Mouse (Mus musculus) ES-Bruce4 (cell line): ENCODE measurements around the gene Sgcg. TPM values are rescaled to one million over a fixed set of nuclear protein-coding genes. Genes with fewer than 3 reads are reported as not detected.

Experiments used
- H3K27ac ChIP-seq: 2 replicates; pipeline ENCODE4 v1.5.1; 2012; ENCODE audit warnings: low read length, inconsistent platforms; ENCODE audit not compliant: insufficient read depth
- H3K27me3 ChIP-seq: 2 replicates; pipeline ENCODE4 v1.6.1; 2012; ENCODE audit warnings: mild to moderate bottlenecking, low read length, inconsistent platforms; ENCODE audit not compliant: control insufficient read depth, poor library complexity, insufficient read depth, severe bottlenecking
- H3K36me3 ChIP-seq: 2 replicates; pipeline ENCODE4 v1.6.1; 2012; ENCODE audit warnings: inconsistent platforms, mild to moderate bottlenecking, low read length, moderate library complexity; ENCODE audit not compliant: control insufficient read depth, poor library complexity, insufficient read depth, severe bottlenecking
- H3K4me1 ChIP-seq: one replicate; pipeline ENCODE4 v1.8.1; 2011; ENCODE audit warnings: low read length; ENCODE audit not compliant: control insufficient read depth, insufficient read depth
- H3K4me3 ChIP-seq: 2 replicates; pipeline ENCODE4 v1.5.1; 2011; ENCODE audit warnings: low read depth, mild to moderate bottlenecking, low read length
- H3K9ac ChIP-seq: 2 replicates; pipeline ENCODE4 v1.6.1; 2012; ENCODE audit warnings: low read depth, mild to moderate bottlenecking, inconsistent platforms; ENCODE audit not compliant: poor library complexity, severe bottlenecking
- H3K9me3 ChIP-seq: replicated peaks from 2 replicates; pipeline ENCODE4 v1.6.1; 2012; ENCODE audit warnings: mild to moderate bottlenecking, low read length, inconsistent platforms; ENCODE audit not compliant: control insufficient read depth, poor library complexity, insufficient read depth, severe bottlenecking
- CTCF ChIP-seq: IDR thresholded peaks from one replicate; pipeline ENCODE4 v1.8.1; 2011; ENCODE audit warnings: low read depth, low read length
- EP300 ChIP-seq: IDR thresholded peaks from 2 replicates; pipeline ENCODE4 v1.6.1; 2011; ENCODE audit warnings: low read depth, low read length; ENCODE audit not compliant: insufficient read depth
- POLR2A ChIP-seq: IDR thresholded peaks from one replicate; pipeline ENCODE4 v1.8.1; 2011; ENCODE audit warnings: low read length; ENCODE audit not compliant: insufficient read depth
- polyA plus RNA-seq: library from polyadenylated mRNA; stranded (reverse); fragments of >200 nt; gene quantifications from 2 replicates; pipeline ENCODE4 v1.2.4, GENCODE M21; 2011; ENCODE audit warnings: low read depth; ENCODE audit not compliant: missing spikeins, insufficient read depth, insufficient read length

Gene Sgcg
- polyA plus RNA-seq, 1 experiment = not detected

DNA sequence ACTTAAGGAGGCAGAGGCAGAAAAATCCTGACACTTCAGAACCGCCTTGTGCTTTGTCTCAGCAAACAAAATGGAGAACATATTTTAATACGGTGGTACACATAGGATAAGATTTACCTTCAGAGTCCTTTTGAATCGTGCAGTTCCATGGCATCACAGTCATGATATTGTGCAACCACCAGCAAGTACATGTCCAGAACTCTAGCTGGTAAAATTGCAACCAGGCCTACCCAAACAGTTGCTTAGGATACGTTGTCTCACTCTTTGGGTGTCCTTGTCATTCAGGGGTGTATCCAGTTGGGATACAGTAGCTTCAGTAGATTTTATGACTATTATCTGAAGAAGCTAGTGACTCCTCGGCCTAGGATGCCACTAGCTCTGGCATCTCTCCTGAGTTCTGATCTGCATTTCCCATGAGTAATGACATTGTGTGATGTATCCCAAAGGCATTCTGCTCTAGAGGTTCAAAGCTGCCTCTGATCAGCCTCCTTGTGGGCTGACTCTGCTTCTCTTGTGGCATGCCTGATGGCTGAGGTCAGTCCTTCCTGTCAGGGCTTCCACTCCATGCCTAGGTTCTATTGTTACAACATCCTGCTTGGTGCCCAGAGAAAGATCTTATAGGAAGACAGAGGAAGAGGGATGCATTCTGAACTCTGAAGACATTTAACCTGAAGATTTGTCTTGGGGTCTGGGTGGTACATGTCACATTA, 86.9 kb downstream of the Sgcg start:
- no peak overlapping the region for H3K4me3 ChIP-seq
- no peak overlapping the region for H3K9ac ChIP-seq
- TF ChIP-seq POLR2A = no peak
- no peak for TF ChIP-seq CTCF
- TF ChIP-seq EP300 = no peak
- no peaks in the 10 kb centered on the region for H3K9me3 ChIP-seq
- no peak overlapping the region for H3K27ac ChIP-seq
- H3K27me3 ChIP-seq = no peaks in the 10 kb centered on the region
- no peaks in the 10 kb centered on the region for H3K36me3 ChIP-seq
- no peaks in the 10 kb centered on the region for H3K4me1 ChIP-seq

Other genes starting within 250 kb of the Sgcg start
- gene Tnfrsf19, start 212.0 kb downstream of the Sgcg start, polyA plus RNA-seq = 11.7 and 12.4 TPM in 2 replicates
- 11.5 and 13.3 TPM in 2 replicates for gene Sacs, start 120.0 kb downstream of the Sgcg start, polyA plus RNA-seq
- not detected in 2 replicates for gene Arl11, start 51.3 kb upstream of the Sgcg start, polyA plus RNA-seq
- 10.2 and 10.8 TPM in 2 replicates for gene Ebpl, start 101.9 kb upstream of the Sgcg start, polyA plus RNA-seq
- 120 and 129 TPM in 2 replicates for gene Kpna3, start 181.4 kb upstream of the Sgcg start, polyA plus RNA-seq